Mouse (Mus musculus) G1E (cell line): Measurements from ENCODE around the gene Psmg3. TPM values are rescaled to one million over a fixed set of nuclear protein-coding genes. Genes with fewer than 3 reads are reported as not detected.
A peak's percentile ranks its signal among the peaks of the same experiment; 100 is the strongest.

Experiments
- ATAC-seq: 2 replicates; pipeline ENCODE4 v1.8.0; 2016; ENCODE audit warnings: mild to moderate bottlenecking; ENCODE audit not compliant: insufficient number of reproducible peaks, poor library complexity, low FRiP score, severe bottlenecking; ENCODE audit errors: extremely low read depth
- DNase-seq: peaks from one replicate; pipeline ENCODE4 v3.0.0; 2012; ENCODE audit warnings: low spot score
- H3K27me3 ChIP-seq: 2 replicates; pipeline ENCODE4 v1.6.1; 2012; ENCODE audit warnings: mild to moderate bottlenecking, low read length, inconsistent platforms; ENCODE audit not compliant: insufficient read depth
- H3K36me3 ChIP-seq: replicated peaks from 2 replicates; pipeline ENCODE3; 2012; ENCODE audit warnings: mild to moderate bottlenecking, inconsistent platforms
- H3K4me1 ChIP-seq: 2 replicates; pipeline ENCODE4 v1.6.1; 2012; ENCODE audit warnings: low read depth, low read length, inconsistent platforms, mixed read lengths; ENCODE audit not compliant: insufficient read depth
- H3K4me3 ChIP-seq: 2 replicates; pipeline ENCODE4 v1.5.1; 2012; ENCODE audit warnings: low read depth, mild to moderate bottlenecking, inconsistent platforms, low read length, moderate library complexity, mixed read lengths
- H3K9me3 ChIP-seq: replicated peaks from 2 replicates; pipeline ENCODE4 v1.6.1; 2012; ENCODE audit warnings: inconsistent platforms
- CTCF ChIP-seq: IDR thresholded peaks from 2 replicates; pipeline ENCODE4 v1.5.1; 2012; ENCODE audit warnings: low read depth, low read length, inconsistent platforms, mixed read lengths
- GATA1 ChIP-seq: IDR thresholded peaks from 2 replicates; pipeline ENCODE4 v1.6.1; 2012; ENCODE audit warnings: borderline replicate concordance, low read length, inconsistent platforms, mixed read lengths
- GATA2 ChIP-seq: IDR thresholded peaks from 2 replicates; pipeline ENCODE4 v1.6.1; 2012; ENCODE audit warnings: low read depth, low read length, inconsistent platforms, borderline replicate concordance
- POLR2AphosphoS5 ChIP-seq: IDR thresholded peaks from 2 replicates; pipeline ENCODE4 v1.6.1; 2012; ENCODE audit warnings: low read depth, low read length, inconsistent platforms; ENCODE audit not compliant: insufficient replicate concordance
- TAL1 ChIP-seq: conservative IDR thresholded peaks from 2 replicates; pipeline ENCODE4 v1.6.1; 2012; ENCODE audit warnings: low read depth, low read length, inconsistent platforms, mixed read lengths
- polyA plus RNA-seq: library from polyadenylated mRNA; stranded (reverse); fragments of >175 nt; gene quantifications from 2 replicates; pipeline ENCODE4 v1.2.3, GENCODE M21; 2012
- total RNA-seq, 2 experiments: library from RNA; stranded (forward) in 1 of 2; stranded (reverse) in 1 of 2; fragments of 200-1000 nt in 1 of 2; fragments of >200 nt in 1 of 2; fragmentation: Nextera tagmentation in 1 of 2; gene quantifications; 2 replicates each; pipeline ENCODE4 v1.2.3; 2014 to 2017

Gene Psmg3
- total RNA-seq (2014; fragmentation: Nextera tagmentation) (14.0 and 17.5 TPM in 2 replicates), total RNA-seq (2017) (29.3 and 34.7 TPM in 2 replicates), polyA plus RNA-seq (50.3 and 52.7 TPM in 2 replicates)

DNA sequence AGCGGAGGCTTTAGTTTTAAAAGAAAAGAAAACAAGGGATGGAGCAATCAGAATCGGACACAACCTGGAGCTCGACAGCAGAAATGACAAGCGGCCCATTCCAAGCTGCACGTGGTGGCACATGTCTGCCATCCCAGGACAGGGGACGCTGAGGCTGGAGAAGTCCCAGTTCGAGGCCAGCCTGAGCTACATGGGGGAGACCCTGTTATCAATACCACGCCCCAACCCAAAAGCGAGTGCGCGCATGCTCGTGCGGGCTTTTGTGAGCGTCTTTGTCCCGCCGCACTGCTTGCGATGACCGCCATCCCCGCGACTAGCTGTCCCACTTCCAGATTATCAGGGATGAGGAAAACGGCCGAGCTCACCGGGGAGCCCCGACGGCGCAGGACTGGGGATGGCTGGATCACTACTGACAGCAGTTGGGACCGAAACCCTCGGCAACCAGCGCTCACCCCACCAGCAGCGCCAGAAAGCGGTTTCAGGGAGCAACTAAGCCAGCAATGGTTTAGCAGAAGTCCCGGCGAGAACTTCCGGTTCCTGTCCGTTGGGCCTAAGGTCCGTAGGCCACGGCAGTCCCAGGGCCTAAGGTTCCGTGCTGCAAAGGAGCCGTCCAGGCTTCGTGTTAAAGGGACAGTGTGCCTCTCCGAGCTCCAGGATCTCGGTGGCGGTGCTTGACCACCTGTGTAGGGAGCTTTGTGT lies at the start of gene Psmg3, which contains the start of gene Gm26938:
TSS of gene Psmg3 (minus strand) at position 529 of the 699 bp plus-strand sequence.
TSS of gene Gm26938 (minus strand) at position 51 of the 699 bp plus-strand sequence.
- Histone ChIP-seq H3K4me3 (peak within 1 kb of the TSS; percentile 90), H3K4me1 (peaks cover 65% of the 10 kb centered on the region), H3K9me3 (no peaks in the 10 kb centered on the region), H3K27me3 (no peaks in the 10 kb centered on the region), H3K36me3 (peaks cover 44% of the 10 kb centered on the region)
- DNase-seq (peak; percentile 31), ATAC-seq (peak; percentile 56; the same call in 1 of the 2 replicates)
- TF ChIP-seq TAL1, result no peak
- no peak for TF ChIP-seq CTCF
- TF ChIP-seq POLR2AphosphoS5, result no peak

DNA sequence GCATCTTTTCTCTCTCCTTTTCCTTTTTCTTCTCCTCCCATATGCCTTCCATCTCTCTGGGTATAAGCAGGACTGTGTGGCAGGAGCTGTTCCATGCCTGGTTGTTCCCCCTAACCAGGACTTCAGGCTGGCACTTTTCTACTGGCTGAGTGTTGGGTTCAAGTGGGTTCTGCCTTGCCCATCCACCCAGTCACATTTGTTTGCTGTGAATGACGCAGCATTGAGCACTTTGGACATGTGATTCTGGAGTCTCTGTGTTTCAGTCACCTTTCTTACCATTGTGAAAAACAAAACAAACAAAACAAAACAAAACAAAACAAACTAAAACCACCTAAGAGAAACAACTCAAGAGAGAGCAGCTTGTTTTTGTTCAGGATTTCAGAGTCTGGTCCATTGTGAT lies 44.8 kb upstream of the Psmg3 start:
- peaks cover 9% of the 10 kb centered on the region; the same call in 1 of the 2 replicates for H3K27me3 ChIP-seq
- H3K9me3 ChIP-seq, result no peaks in the 10 kb centered on the region
- TF ChIP-seq TAL1 (no peak), GATA2 (no peak), POLR2AphosphoS5 (no peak), CTCF (no peak), GATA1 (no peak)
- DNase-seq, result no peak
- H3K4me1 ChIP-seq, result no peaks in the 10 kb centered on the region
- no peaks in the 10 kb centered on the region for H3K36me3 ChIP-seq
- ATAC-seq, result no peak
- H3K4me3 ChIP-seq, result no peak overlapping the region

DNA sequence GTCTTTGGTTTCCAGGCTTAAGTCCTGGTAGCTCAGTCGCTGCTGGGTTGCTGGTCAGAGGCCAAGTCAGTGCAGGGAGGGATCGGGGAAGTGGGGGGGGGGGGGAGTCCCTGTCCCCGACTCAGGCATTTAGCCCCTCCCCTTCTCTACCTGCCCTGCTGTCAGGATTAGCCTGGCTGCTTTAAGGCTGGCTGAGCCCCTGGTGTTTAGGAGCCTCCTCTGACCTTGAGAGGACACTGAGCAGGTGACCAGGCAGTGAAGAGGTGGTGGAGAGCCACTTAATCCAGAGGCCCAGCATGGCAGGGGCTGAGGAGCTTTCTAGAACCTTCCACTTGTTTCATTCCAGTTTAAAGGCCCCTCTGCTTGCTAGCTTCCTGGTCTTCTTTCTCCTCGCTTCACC lies 44.2 kb upstream of the Psmg3 start:
- TF ChIP-seq GATA2, result no peak
- TF ChIP-seq CTCF, result no peak
- TF ChIP-seq TAL1, result no peak
- TF ChIP-seq POLR2AphosphoS5, result no peak
- no peak overlapping the region for H3K4me3 ChIP-seq
- H3K36me3 ChIP-seq, result no peaks in the 10 kb centered on the region
- no peak for DNase-seq
- ATAC-seq, result no peak
- H3K27me3 ChIP-seq, result peaks cover 9% of the 10 kb centered on the region; the same call in 1 of the 2 replicates
- H3K9me3 ChIP-seq, result no peaks in the 10 kb centered on the region
- H3K4me1 ChIP-seq, result no peaks in the 10 kb centered on the region

DNA sequence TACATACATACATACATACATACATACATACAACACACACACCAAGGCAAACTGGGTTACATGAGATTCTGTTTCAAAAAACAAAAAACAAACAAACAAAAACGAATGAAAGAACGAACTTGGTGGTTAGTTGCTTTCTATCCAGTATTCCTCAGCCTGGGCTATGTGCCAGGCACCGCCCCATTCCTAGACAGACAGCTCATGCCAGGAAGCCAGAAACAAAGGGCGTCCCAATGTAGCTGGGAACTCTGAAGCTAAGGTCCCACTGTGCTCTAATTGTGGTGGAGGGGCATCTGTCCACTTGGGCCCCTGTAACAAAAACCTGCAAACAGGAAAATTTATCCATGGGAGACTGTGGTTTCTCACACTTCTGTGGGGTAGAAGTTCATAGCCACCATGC lies 36.1 kb upstream of the Psmg3 start:
- Histone ChIP-seq H3K9me3 (no peaks in the 10 kb centered on the region), H3K4me3 (no peak overlapping the region), H3K36me3 (no peaks in the 10 kb centered on the region), H3K4me1 (peaks cover 4% of the 10 kb centered on the region; the same call in 1 of the 2 replicates), H3K27me3 (peaks cover 8% of the 10 kb centered on the region; the same call in 1 of the 2 replicates)
- DNase-seq, result no peak
- TF ChIP-seq GATA1, result no peak
- TF ChIP-seq GATA2, result no peak
- TF ChIP-seq CTCF, result no peak
- TF ChIP-seq TAL1, result no peak
- no peak for TF ChIP-seq POLR2AphosphoS5
- no peak for ATAC-seq

DNA sequence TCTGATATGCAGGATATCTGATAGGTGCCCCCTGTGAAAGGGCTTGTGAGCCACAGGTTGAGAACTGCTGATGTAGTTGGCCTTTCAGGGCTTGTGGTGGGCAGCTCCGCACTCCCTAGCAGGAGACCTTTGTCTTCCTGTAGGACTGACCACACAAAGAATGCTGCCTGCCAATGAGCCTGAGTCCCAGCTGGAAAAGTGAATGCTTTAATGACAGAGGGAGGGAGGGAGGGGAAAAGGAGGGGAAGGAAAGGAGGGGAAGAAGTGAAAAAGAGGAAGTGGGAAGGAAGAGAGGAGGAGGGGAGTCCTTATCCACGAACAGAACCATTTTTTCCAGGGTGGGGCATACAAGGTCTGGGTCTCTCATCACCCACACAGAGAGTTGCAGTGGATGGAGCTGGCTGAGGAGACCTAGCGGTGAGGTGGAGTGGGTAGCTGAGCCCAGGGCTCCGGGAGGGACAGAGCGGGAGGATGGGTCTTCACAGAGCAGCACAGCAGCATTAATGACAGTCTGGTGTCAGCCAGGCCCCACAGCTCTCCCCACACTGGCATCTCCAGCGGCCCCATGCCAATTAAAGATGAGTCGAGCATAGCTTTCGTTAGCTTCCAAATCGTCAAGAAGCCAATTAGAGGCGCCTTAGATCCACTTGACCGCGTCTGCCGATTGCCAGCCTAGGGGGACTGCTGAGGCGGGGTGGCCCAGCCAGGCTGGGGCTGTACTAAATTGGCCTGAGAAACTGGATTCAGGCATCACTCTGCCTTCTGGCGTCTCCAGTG lies 33.8 kb upstream of the Psmg3 start:
- Histone ChIP-seq H3K4me3 (no peak overlapping the region), H3K27me3 (peaks cover 9% of the 10 kb centered on the region), H3K4me1 (peaks cover 4% of the 10 kb centered on the region; the same call in 1 of the 2 replicates), H3K9me3 (no peaks in the 10 kb centered on the region), H3K36me3 (no peaks in the 10 kb centered on the region)
- TF ChIP-seq GATA2 (no peak), TAL1 (no peak)
- DNase-seq (no peak), ATAC-seq (no peak)

DNA sequence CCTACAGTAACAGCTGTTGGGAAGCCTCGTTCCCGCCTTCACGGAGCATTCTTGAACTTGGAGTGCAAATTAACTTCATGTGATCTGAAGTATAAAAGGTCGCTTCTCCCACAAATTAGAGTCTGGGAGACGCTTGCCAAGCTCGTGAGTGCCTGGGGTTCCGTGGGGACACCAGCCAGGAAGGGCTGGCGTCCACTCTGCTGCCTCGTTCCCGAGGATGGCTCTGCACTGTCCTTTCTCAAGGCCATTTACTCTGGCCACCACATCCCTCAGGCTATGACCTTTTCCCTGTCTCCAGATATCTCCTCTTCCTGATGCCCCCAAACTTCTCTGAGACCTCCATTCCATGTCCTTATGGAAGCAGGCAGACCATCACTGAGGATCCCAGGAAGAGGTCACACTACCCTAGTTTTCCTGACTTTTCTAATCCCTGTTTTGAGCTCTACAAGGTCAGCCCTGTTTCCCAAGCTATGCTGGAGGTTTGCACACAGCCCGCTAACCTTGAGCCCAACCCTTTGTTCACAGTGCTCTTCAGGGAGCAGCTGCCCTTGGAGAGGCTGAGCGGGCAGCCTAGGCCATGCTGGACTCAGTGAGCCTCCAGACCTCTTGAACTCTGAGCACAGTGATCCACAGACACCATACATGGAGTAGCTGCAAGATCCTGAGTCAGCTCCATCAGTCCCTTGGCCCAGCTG lies 23.1 kb upstream of the Psmg3 start:
- no peak overlapping the region for H3K4me3 ChIP-seq
- H3K4me1 ChIP-seq, result no peaks in the 10 kb centered on the region
- ATAC-seq (no peak), DNase-seq (no peak)
- H3K9me3 ChIP-seq, result no peaks in the 10 kb centered on the region
- peaks cover 25% of the 10 kb centered on the region for H3K27me3 ChIP-seq
- H3K36me3 ChIP-seq, result no peaks in the 10 kb centered on the region
- TF ChIP-seq TAL1 (no peak), GATA1 (no peak), GATA2 (no peak), CTCF (no peak), POLR2AphosphoS5 (no peak)
